ENCODE assay signal across 26 mouse cellular contexts in the genomic region with DNA sequence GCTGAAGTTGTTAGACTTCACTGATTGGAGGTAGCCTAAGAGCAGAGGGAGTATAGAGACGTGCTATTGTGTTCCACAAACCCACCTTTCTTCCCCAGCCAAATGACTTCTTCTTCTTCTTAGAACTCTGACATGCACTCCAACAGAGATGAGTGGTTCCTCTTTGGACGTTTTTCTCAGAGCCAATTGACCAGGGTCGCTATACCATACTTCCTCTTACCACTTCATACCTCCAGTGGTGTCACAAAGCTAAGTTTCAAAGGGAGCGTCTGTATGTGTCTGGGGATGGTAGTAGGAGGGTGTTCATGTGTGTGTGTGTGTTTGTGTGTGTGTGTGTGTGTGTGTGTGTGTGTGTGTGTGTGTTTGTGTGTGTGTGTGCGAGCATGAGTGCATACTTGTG. TPM values are rescaled to one million over a fixed set of nuclear protein-coding genes. Genes with fewer than 3 reads are reported as not detected.
A peak's percentile ranks its signal among the peaks of the same experiment; 100 is the strongest.
DNase-seq lines count a peak whose midpoint lies in the region; ATAC-seq and TF ChIP-seq lines count a peak whose summit lies in the region.
"Had no signal": no experiment of that assay in that cellular context is flagged by ENCODE, and none has a peak within 500 bp of the region (broad histone marks: within the 10 kb centered on the region; RNA-seq: fewer than 3 reads in every experiment).

No protein-coding gene starts in this region.

- no peak for TF ChIP-seq EP300 in lung, postnatal 0 days (IDR thresholded peaks at IDR 0.05)

- H3K9ac ChIP-seq in lung, postnatal 0 days (replicated peaks; ENCODE audit: low read depth), result no peak overlapping the region
- H3K9ac ChIP-seq in heart, embryonic 11.5 days (ENCODE audit: low read depth, low read length), result no peak overlapping the region
- H3K9ac ChIP-seq: embryonic facial prominence, embryonic 13.5 days; forebrain, embryonic 12.5 days; forebrain, embryonic 15.5 days; hindbrain, embryonic 14.5 days had no signal

- peak; percentile 6 for DNase-seq in lung, postnatal 36 days
- no peak for DNase-seq in lung, postnatal 0 days (ENCODE audit: low spot score)
- peak; percentile 11 for DNase-seq in splenic B cell, adult 2 months (ENCODE audit: low read depth, low spot score)
- DNase-seq in ovary, postnatal 14 days (ENCODE audit: low spot score), result no peak
- DNase-seq in left cerebral cortex, postnatal 4 days, result no peak
- DNase-seq: adrenal gland, adult 2 months; adrenal gland, postnatal 14 days; B cell, adult 2 months; cerebellum, adult 18-20 months; cerebellum, adult 9-10 months; cerebellum, postnatal 14 days; gastrocnemius, postnatal 25 days; heart, adult 2 months had no signal

- no peaks in the 10 kb centered on the region for H3K4me1 ChIP-seq in lung, postnatal 0 days (ENCODE audit: insufficient read depth, low read depth, low read length)
- no peaks in the 10 kb centered on the region for H3K4me1 ChIP-seq in heart, embryonic 11.5 days (ENCODE audit: control insufficient read depth, insufficient read depth, low read length)
- H3K4me1 ChIP-seq: forebrain, embryonic 12.5 days; forebrain, embryonic 15.5 days; heart, embryonic 10.5 days had no signal

- no peak overlapping the region for H3K4me3 ChIP-seq in lung, postnatal 0 days (ENCODE audit: low read depth, low read length)
- no peak overlapping the region for H3K4me3 ChIP-seq in heart, embryonic 11.5 days (ENCODE audit: low read depth, low read length)
- H3K4me3 ChIP-seq: embryonic facial prominence, embryonic 10.5 days; embryonic facial prominence, embryonic 13.5 days; erythroblast, embryonic 14.5 days; forebrain, embryonic 12.5 days; forebrain, embryonic 15.5 days; heart, adult 2 months; heart, embryonic 10.5 days; hindbrain, embryonic 10.5 days had no signal

- no peak overlapping the region for H3K4me2 ChIP-seq in lung, postnatal 0 days (replicated peaks; ENCODE audit: low read depth, low read length)
- H3K4me2 ChIP-seq in heart, embryonic 11.5 days, result no peak overlapping the region
- H3K4me2 ChIP-seq: embryonic facial prominence, embryonic 13.5 days; forebrain, embryonic 12.5 days; forebrain, embryonic 15.5 days; hindbrain, embryonic 14.5 days had no signal

- no peak for ATAC-seq in lung, postnatal 0 days
- peak; percentile 94 for ATAC-seq in granulocyte monocyte progenitor cell, adult 5-6 weeks (replicated peaks; ENCODE audit: poor library complexity, severe bottlenecking)
- ATAC-seq in megakaryocyte progenitor cell, adult 5-6 weeks (replicated peaks; ENCODE audit: poor library complexity), result peak; percentile 96
- no peak for ATAC-seq in heart, embryonic 11.5 days (replicated peaks; ENCODE audit: insufficient number of reproducible peaks, low FRiP score, low TSS enrichment)
- ATAC-seq: forebrain, embryonic 15.5 days; hindbrain, postnatal 0 days; inflammation-experienced regulatory T-cells, adult 6 months had no signal

- H3K27me3 ChIP-seq in lung, postnatal 0 days (replicated peaks; ENCODE audit: insufficient read depth, low read length), result no peaks in the 10 kb centered on the region
- no peaks in the 10 kb centered on the region for H3K27me3 ChIP-seq in splenic B cell, adult 2 months (ENCODE audit: control insufficient read depth, insufficient read depth, low read length, poor library complexity, severe bottlenecking)
- H3K27me3 ChIP-seq in heart, embryonic 11.5 days (ENCODE audit: control insufficient read depth, insufficient read depth, low read length), result no peaks in the 10 kb centered on the region
- H3K27me3 ChIP-seq: embryonic facial prominence, embryonic 13.5 days; forebrain, embryonic 12.5 days; forebrain, embryonic 15.5 days had no signal

- H3K9me3 ChIP-seq in lung, postnatal 0 days (ENCODE audit: low read length), result no peaks in the 10 kb centered on the region
- H3K9me3 ChIP-seq in heart, embryonic 11.5 days (replicated peaks; ENCODE audit: control insufficient read depth, low read length), result no peaks in the 10 kb centered on the region
- H3K9me3 ChIP-seq: embryonic facial prominence, embryonic 10.5 days; embryonic facial prominence, embryonic 13.5 days; forebrain, embryonic 12.5 days; forebrain, embryonic 15.5 days; heart, embryonic 10.5 days; hindbrain, embryonic 10.5 days had no signal

- H3K36me3 ChIP-seq in lung, postnatal 0 days (ENCODE audit: insufficient read depth, low read length), result no peaks in the 10 kb centered on the region
- H3K36me3 ChIP-seq in splenic B cell, adult 2 months (ENCODE audit: control insufficient read depth, insufficient read depth, low read length, poor library complexity, severe bottlenecking), result no peaks in the 10 kb centered on the region
- no peaks in the 10 kb centered on the region for H3K36me3 ChIP-seq in heart, embryonic 11.5 days (ENCODE audit: control insufficient read depth, insufficient read depth, low read length)
- H3K36me3 ChIP-seq: embryonic facial prominence, embryonic 13.5 days; heart, embryonic 10.5 days had no signal

- TF ChIP-seq CTCF in lung, postnatal 0 days (IDR thresholded peaks at IDR 0.05), result no peak

- intact Hi-C loops in left cerebral cortex, postnatal 4 days (cut with DNase I), result loop anchor here (10.0 kb wide), 1 partner anchor 193 kb away; the partner anchor contains the start of gene Srgap3

- no peak overlapping the region for H3K27ac ChIP-seq in lung, postnatal 0 days (ENCODE audit: low read length)
- H3K27ac ChIP-seq in heart, embryonic 11.5 days (ENCODE audit: low read depth, low read length), result no peak overlapping the region
- H3K27ac ChIP-seq: embryonic facial prominence, embryonic 10.5 days; embryonic facial prominence, embryonic 13.5 days; forebrain, embryonic 12.5 days; forebrain, embryonic 15.5 days; heart, adult 2 months; heart, embryonic 10.5 days; hindbrain, embryonic 10.5 days; hindbrain, embryonic 14.5 days; hindbrain, postnatal 0 days had no signal

- 62% methylated on average over 5 of the region's 5 CpGs for WGBS in lung, postnatal 0 days
- WGBS in heart, embryonic 11.5 days (ENCODE audit: insufficient replicate concordance), result 63% methylated on average over 5 of the region's 5 CpGs

RNA-seq across cellular contexts. Expression of gene Rad18, which starts 55.5 kb away (rescaled TPM):
- 7.6 and 8.1 TPM in 2 replicates for polyA plus RNA-seq in lung, postnatal 0 days (2015; fragmentation: Nextera tagmentation; extraction: Ambion mirVana)
- total RNA-seq in granulocyte monocyte progenitor cell, adult 5-6 weeks (2014; fragmentation: Nextera tagmentation), result 41.5 and 45.1 TPM in 2 replicates
- 59.5 and 64.1 TPM in 2 replicates for total RNA-seq in granulocyte monocyte progenitor cell, adult 5-6 weeks (2017)
- total RNA-seq in megakaryocyte progenitor cell, adult 5-6 weeks (2015), result 64.7 and 74.0 TPM in 2 replicates
- 45.2 and 46.6 TPM in 2 replicates for total RNA-seq in megakaryocyte progenitor cell, adult 5-6 weeks (2017)
- 10 to 100 TPM in 1 of 2 experiments, 1 to 10 TPM in 1; 9.4 to 10.5 TPM for total RNA-seq in left cerebral cortex, postnatal 4 days (2021)
- 24.8 and 26.2 TPM in 2 replicates for polyA plus RNA-seq in heart, embryonic 11.5 days (2014; fragmentation: Nextera tagmentation; extraction: Ambion mirVana)

Comparison
In these comparisons a context has a peak if more than half of its experiments do, and no peak if none do; other contexts are left out.
1. DNase-seq: peak in lung, postnatal 36 days (single experiment) and splenic B cell, adult 2 months (single experiment); none in lung, postnatal 0 days (single experiment), ovary, postnatal 14 days (single experiment) and left cerebral cortex, postnatal 4 days (single experiment).
2. ATAC-seq: peak in granulocyte monocyte progenitor cell, adult 5-6 weeks (single experiment) and megakaryocyte progenitor cell, adult 5-6 weeks (single experiment); none in lung, postnatal 0 days (single experiment) and heart, embryonic 11.5 days (single experiment).